Mouse (Mus musculus) stomach, adult 2 months (tissue): ENCODE data around the gene Osbp. TPM values are rescaled to one million over a fixed set of nuclear protein-coding genes. Genes with fewer than 3 reads are reported as not detected.

Experiments used
- polyA plus RNA-seq: library from polyadenylated mRNA; depleted of rRNA; stranded (reverse); fragments of >200 nt; gene quantifications from 2 replicates; pipeline ENCODE4 v1.2.3, GENCODE M21; 2012; rRNA removed

The Osbp gene
- 3.5 and 5.6 TPM in 2 replicates for polyA plus RNA-seq

GRCm38 (mm10) chr19:11965023-11965942 is at the start of gene Osbp:
Gene Osbp, plus strand, starts transcription at chr19:11965941.

GRCm38 (mm10) chr19:12041217-12041616 is 75.5 kb downstream of the Osbp start, which contains the start of gene Olfr1423:
Gene Olfr1423, minus strand, starts transcription at chr19:12041317.

Other genes starting within 250 kb of the Osbp start
- 631 and 840 TPM in 2 replicates for gene Gif, start 218.4 kb upstream of the Osbp start, polyA plus RNA-seq
- gene Mrpl16, start 195.6 kb upstream of the Osbp start, polyA plus RNA-seq = 3.0 and 4.0 TPM in 2 replicates
- gene Stx3, start 146.5 kb upstream of the Osbp start, polyA plus RNA-seq = 7.2 and 10.5 TPM in 2 replicates
- not detected in 2 replicates for gene Olfr1417, start 126.7 kb upstream of the Osbp start, polyA plus RNA-seq
- gene Olfr1418, start 104.9 kb upstream of the Osbp start, polyA plus RNA-seq = not detected in 2 replicates
- gene Olfr1419, start 90.8 kb upstream of the Osbp start, polyA plus RNA-seq = not detected in 2 replicates
- not detected in 2 replicates for gene Olfr1420, start 79.4 kb upstream of the Osbp start, polyA plus RNA-seq
- gene Patl1, start 53.5 kb upstream of the Osbp start, polyA plus RNA-seq = 3.5 and 5.7 TPM in 2 replicates
- not detected in 2 replicates for gene Olfr1423, start 75.4 kb downstream of the Osbp start, polyA plus RNA-seq
- gene Olfr1424, start 96.7 kb downstream of the Osbp start, polyA plus RNA-seq = not detected in 2 replicates
- not detected in 2 replicates for gene Olfr1425, start 111.8 kb downstream of the Osbp start, polyA plus RNA-seq
- gene Olfr1426, start 126.1 kb downstream of the Osbp start, polyA plus RNA-seq = not detected in 2 replicates
- gene Olfr1427, start 137.4 kb downstream of the Osbp start, polyA plus RNA-seq = not detected in 2 replicates
- gene Olfr1428, start 150.0 kb downstream of the Osbp start, polyA plus RNA-seq = not detected in 2 replicates
- gene Olfr76, start 157.3 kb downstream of the Osbp start, polyA plus RNA-seq = not detected in 2 replicates
- gene Olfr1555-ps1, start 204.2 kb downstream of the Osbp start, polyA plus RNA-seq = not detected in 2 replicates
- not detected in 2 replicates for gene Olfr1431, start 234.7 kb downstream of the Osbp start, polyA plus RNA-seq